Mouse (Mus musculus): Measurements from ENCODE around the gene Rnaseh2a. TPM values are rescaled to one million over a fixed set of nuclear protein-coding genes. Genes with fewer than 3 reads are reported as not detected.

Gene Rnaseh2a
- total RNA-seq (2023), result 28.2 TPM

DNA sequence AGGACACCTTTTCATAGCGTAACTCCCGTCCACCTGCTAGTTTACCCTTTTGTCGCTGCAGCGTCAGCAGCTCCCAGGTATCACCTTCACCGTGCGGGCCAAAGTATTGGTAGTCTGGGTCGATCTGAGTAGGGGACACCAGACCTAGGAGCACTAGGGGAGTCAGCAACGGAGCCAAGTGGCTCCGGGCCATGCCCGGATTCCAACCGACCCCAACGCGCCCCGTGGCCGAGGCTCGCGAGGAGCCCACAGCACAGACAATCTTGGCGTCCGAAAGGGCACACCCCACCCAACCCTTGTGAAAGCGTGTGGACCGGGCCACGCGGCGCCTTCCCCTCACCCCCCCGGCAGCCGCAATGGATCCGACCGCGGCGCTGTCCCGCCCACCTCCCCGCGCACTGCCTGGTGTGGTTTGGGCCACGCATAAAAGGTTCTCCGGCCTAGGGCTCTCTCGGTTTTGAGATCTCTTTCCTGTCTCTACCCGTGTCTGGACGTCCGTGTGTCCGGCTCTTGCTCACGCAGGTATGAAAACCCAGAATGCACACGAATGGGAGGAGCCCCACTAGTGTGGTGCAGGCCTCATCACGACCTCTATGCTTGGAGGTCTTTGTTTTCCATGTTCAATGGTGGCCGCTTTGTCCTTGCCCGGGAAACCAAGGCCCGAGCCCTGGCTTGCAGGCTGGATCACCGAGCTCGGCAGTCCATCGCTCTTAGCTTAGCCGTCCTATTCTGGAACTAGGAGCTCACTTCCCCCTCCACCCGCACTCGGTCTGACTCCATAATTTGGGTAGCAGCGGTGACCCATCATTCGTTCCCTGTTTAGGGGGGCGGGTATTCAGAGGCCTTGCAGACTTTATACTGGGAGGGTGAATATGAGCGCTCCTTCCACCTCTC lies at the start of gene Rnaseh2a, which contains the start of the genes Gm49661 and Prdx2:
Gene Rnaseh2a (minus strand): TSS at position 527 of the 894 bp plus-strand sequence.
Gene Gm49661 (minus strand): TSS at position 193 of the 894 bp plus-strand sequence.
Gene Prdx2 (plus strand): TSS at position 347 of the 894 bp plus-strand sequence.

GRCm38 (mm10) chr8:85014431-85014830 lies 44.9 kb upstream of the Rnaseh2a start, which contains the start of gene Best2:
TSS of gene Best2 (minus strand) at chr8:85014531.

DNA sequence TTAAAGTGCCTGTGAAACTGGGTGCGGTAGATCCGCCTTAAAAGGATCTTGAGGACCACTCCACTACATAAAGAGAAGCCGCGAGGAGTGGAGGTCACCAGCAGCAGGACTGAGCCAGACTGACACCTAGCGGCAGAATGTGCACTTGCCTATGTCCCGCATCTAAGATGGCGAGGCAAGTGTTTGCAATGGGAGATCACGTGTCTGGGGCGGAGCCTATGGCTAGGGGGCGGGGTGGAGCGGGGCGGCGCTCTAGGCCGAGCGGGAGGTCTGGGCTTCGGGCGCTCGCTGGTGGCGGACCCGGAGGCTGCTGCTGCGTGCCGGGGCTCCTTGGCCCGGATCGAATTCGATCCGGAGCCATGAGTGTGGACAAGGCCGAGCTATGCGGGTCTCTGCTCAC lies 20.8 kb upstream of the Rnaseh2a start, which contains the start of gene Hook2:
Gene Hook2 (plus strand): TSS at position 255 of the 400 bp plus-strand sequence.

DNA sequence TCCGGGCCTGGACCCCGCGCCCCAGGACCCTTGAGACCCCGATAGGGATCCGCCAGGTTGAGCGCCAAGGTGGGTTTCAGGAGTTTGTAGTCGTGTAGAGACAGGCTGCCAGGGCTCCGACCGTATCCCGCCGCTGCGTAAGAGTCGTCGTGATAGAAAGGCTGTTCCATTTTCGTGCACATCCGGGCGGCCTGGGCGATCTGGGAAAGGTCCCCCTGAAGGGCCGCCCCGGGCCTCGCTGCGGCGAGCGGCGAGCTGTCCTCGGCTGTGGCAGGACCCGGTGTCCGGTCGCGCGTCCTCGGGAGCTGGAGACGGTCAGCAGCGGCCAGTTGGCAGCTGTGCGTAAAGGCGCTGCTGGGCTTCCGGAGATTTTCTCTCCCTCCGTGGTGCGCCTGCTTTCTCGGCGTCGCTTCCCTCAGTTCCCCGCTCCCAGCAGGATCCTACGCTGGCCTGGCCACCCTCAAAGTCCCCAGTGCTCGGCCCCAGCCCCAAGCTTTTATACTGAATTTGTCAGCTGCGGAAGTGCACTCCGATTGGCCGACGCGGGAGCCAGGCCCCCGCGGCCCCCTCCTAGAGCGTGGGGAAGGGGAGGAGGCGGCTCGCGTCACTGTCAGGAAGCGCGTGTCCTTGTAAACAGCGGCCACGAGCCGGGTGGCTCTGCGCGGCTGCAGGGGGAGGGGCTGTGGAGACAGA lies 8.8 kb upstream of the Rnaseh2a start, which contains the start of gene Junb:
Gene Junb (minus strand): TSS at position 471 of the 693 bp plus-strand sequence.

DNA sequence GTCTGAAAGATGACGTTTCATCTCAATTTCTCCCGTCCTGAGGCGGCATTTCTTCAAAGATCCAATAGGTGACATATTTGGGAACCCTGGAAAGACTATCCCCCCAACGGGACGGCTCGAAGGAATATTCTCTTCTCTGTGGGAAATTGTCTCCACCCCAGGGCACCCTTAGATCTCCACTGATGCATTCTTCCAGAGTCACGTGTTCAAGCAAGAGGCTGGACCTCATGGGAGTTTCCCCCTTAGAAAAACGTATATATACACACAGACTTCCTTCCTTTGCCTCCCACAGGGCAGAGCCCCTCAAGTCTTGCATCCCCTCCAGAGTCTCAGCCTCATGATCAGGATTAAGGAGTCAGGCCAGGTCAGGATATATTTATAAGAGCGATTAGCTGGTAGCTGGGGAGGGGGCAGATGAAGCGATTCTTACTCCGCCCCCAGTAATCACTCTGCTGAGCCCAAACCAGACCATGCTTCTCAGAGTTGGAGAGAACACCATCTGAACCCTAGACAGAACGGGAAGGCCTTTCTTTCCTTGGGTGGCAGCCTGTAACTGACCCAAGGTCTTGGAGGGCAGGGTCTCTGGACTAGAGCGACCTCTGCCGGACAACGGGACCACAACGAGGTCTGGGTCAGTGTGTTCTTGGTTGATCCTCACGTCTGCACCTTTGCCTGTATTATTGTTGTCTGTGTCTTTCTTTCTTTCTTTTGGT lies 22.9 kb downstream of the Rnaseh2a start, which contains the start of gene Rtbdn:
Gene Rtbdn (plus strand): TSS at position 464 of the 713 bp plus-strand sequence.

DNA sequence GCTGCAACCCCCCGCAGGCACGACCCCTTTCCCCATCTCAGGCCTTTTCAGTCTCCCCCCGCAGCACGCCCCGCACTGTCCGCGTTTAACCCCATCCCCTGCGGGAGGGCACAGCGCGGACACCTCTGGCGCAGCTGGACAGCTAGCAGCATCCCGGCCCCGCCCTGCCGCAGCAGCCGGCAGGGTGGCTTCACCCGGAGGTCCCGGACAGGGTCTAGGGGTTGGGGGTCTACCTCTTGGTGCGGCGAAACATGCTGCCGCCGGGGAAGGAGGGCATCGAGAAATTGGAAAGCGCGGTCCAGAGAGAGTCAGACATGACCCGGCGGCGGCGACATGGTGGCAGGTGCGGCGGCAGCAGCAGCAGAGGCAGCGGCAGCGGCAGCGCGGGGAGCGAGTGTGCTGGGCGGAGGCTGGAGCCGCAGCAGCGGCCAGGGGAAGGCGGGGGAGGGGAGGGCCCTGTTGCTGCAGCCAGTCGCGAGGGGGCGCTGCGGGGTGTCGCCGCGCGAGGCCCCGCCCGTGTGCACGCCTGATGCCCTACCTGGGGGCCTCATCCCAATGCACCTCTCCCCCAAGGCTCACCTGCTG lies 32.5 kb downstream of the Rnaseh2a start, which contains the start of gene Mast1:
Gene Mast1 (minus strand): TSS at position 398 of the 585 bp plus-strand sequence.

GRCm38 (mm10) chr8:84908421-84909161 lies 61.0 kb downstream of the Rnaseh2a start, which contains the start of gene Dnase2a:
TSS of gene Dnase2a (plus strand) at chr8:84908560.

Other genes starting within 250 kb of the Rnaseh2a start
- 11.7 TPM for gene G430095P16Rik, start 246.8 kb downstream of the Rnaseh2a start, total RNA-seq (2023)
- 18.7 TPM for gene Nfix, start 169.4 kb downstream of the Rnaseh2a start, total RNA-seq (2023)
- gene Dand5, start 146.9 kb downstream of the Rnaseh2a start, total RNA-seq (2023), result 4.9 TPM
- gene Gadd45gip1, start 138.2 kb downstream of the Rnaseh2a start, total RNA-seq (2023), result 13.2 TPM
- gene Rad23a, start 129.1 kb downstream of the Rnaseh2a start, total RNA-seq (2023), result 70.4 TPM
- gene Calr, start 122.8 kb downstream of the Rnaseh2a start, total RNA-seq (2023), result 445 TPM
- gene Farsa, start 112.8 kb downstream of the Rnaseh2a start, total RNA-seq (2023), result 68.4 TPM
- gene Syce2, start 97.7 kb downstream of the Rnaseh2a start, total RNA-seq (2023), result 4.2 TPM
- gene Gcdh, start 75.8 kb downstream of the Rnaseh2a start, total RNA-seq (2023), result 21.0 TPM
- gene Klf1, start 67.8 kb downstream of the Rnaseh2a start, total RNA-seq (2023), result 0.62 TPM
- 8.8 TPM for gene Dnase2a, start 61.2 kb downstream of the Rnaseh2a start, total RNA-seq (2023)
- gene Mast1, start 32.4 kb downstream of the Rnaseh2a start, total RNA-seq (2023), result 0.15 TPM
- not detected for gene Rtbdn, start 22.8 kb downstream of the Rnaseh2a start, total RNA-seq (2023)
- gene Gm49661, start 334 bp downstream of the Rnaseh2a start, total RNA-seq (2023), result not detected
- 57.7 TPM for gene Prdx2, start 180 bp downstream of the Rnaseh2a start, total RNA-seq (2023)
- 1,783 TPM for gene Junb, start 9.0 kb upstream of the Rnaseh2a start, total RNA-seq (2023)
- 6.6 TPM for gene Hook2, start 20.8 kb upstream of the Rnaseh2a start, total RNA-seq (2023)
- gene Best2, start 44.8 kb upstream of the Rnaseh2a start, total RNA-seq (2023), result not detected
- gene Asna1, start 55.5 kb upstream of the Rnaseh2a start, total RNA-seq (2023), result 55.2 TPM
- gene Trir, start 57.1 kb upstream of the Rnaseh2a start, total RNA-seq (2023), result 167 TPM
- gene Tnpo2, start 67.1 kb upstream of the Rnaseh2a start, total RNA-seq (2023), result 68.9 TPM
- gene Fbxw9, start 90.3 kb upstream of the Rnaseh2a start, total RNA-seq (2023), result 6.9 TPM
- not detected for gene Gm5741, start 98.2 kb upstream of the Rnaseh2a start, total RNA-seq (2023)
- gene Dhps, start 102.0 kb upstream of the Rnaseh2a start, total RNA-seq (2023), result 115 TPM
- gene Wdr83os, start 111.0 kb upstream of the Rnaseh2a start, total RNA-seq (2023), result 60.0 TPM
- 11.5 TPM for gene Wdr83, start 111.5 kb upstream of the Rnaseh2a start, total RNA-seq (2023)
- gene Man2b1, start 113.5 kb upstream of the Rnaseh2a start, total RNA-seq (2023), result 113 TPM
- not detected for gene Zfp791, start 153.3 kb upstream of the Rnaseh2a start, total RNA-seq (2023)
- not detected for gene Cks1brt, start 182.2 kb upstream of the Rnaseh2a start, total RNA-seq (2023)

All from CD4-positive naive resting alpha-beta T cell, adult 76 days (primary cell).